Mouse (Mus musculus) intestine, embryonic 14.5 days (tissue): ENCODE results near the gene Tmem217. TPM values are rescaled to one million over a fixed set of nuclear protein-coding genes. Genes with fewer than 3 reads are reported as not detected.
A peak's percentile ranks its signal among the peaks of the same experiment; 100 is the strongest.

Experiments used
- ATAC-seq: fragments of 200-750 bp; cut with Nextera tagmentation; replicated peaks from 2 replicates; pipeline ENCODE4 v1.8.0; 2017; ENCODE audit warnings: low read depth, moderate number of reproducible peaks, moderate TSS enrichment, moderate library complexity; ENCODE audit not compliant: low FRiP score, low TSS enrichment
- DNase-seq: peaks from one replicate; pipeline ENCODE4 v3.0.0-alpha.2; 2018; ENCODE audit warnings: low spot score
- H3K27ac ChIP-seq: fragments of 300-500 bp; sonication (generic); 2 replicates; pipeline ENCODE4 v1.5.1; 2014; ENCODE audit warnings: low read depth, mild to moderate bottlenecking, control low read depth
- H3K27me3 ChIP-seq: fragments of 300-500 bp; sonication (generic); replicated peaks from 2 replicates; pipeline ENCODE4 v1.6.1; 2014; ENCODE audit warnings: low read length, control low read depth; ENCODE audit not compliant: control insufficient read depth, insufficient read depth
- H3K36me3 ChIP-seq: fragments of 300-500 bp; sonication (generic); 2 replicates; pipeline ENCODE4 v1.6.1; 2014; ENCODE audit warnings: low read length, control low read depth; ENCODE audit not compliant: control insufficient read depth, insufficient read depth
- H3K4me1 ChIP-seq: fragments of 300-500 bp; sonication (generic); replicated peaks from 2 replicates; pipeline ENCODE4 v1.6.1; 2014; ENCODE audit warnings: low read length, control low read depth, mixed read lengths; ENCODE audit not compliant: control insufficient read depth, insufficient read depth
- H3K4me2 ChIP-seq: fragments of 300-500 bp; sonication (generic); 2 replicates; pipeline ENCODE4 v1.6.1; 2014; ENCODE audit warnings: low read length
- H3K4me3 ChIP-seq: fragments of 300-500 bp; sonication (generic); 2 replicates; pipeline ENCODE4 v1.5.1; 2014; ENCODE audit warnings: low read depth, low read length, control low read depth, mixed read lengths
- H3K9ac ChIP-seq: fragments of 300-500 bp; sonication (generic); 2 replicates; pipeline ENCODE4 v1.6.1; 2014; ENCODE audit warnings: mild to moderate bottlenecking, low read length
- H3K9me3 ChIP-seq: fragments of 300-500 bp; sonication (generic); 2 replicates; pipeline ENCODE4 v1.6.1; 2016; ENCODE audit warnings: low read length, control low read depth; ENCODE audit not compliant: control insufficient read depth
- WGBS: fragments of 180-500 bp; shearing (Covaris S2); extraction: QIAGEN DNeasy Blood & Tissue Kit; methylation state at CpG from one replicate; pipeline ENCODE4 v1.1.7; 2014; 5-methylcytosine and 5-hydroxymethylcytosine counted together
- polyA plus RNA-seq: library from polyadenylated mRNA; unstranded; fragments of >200 nt; fragmentation: Nextera tagmentation; extraction: Ambion mirVana; gene quantifications from 2 replicates; pipeline ENCODE4 v1.2.1, GENCODE M21; 2014

The Tmem217 gene
- polyA plus RNA-seq, 1 experiment from 2014 or later: 0.39 TPM

DNA sequence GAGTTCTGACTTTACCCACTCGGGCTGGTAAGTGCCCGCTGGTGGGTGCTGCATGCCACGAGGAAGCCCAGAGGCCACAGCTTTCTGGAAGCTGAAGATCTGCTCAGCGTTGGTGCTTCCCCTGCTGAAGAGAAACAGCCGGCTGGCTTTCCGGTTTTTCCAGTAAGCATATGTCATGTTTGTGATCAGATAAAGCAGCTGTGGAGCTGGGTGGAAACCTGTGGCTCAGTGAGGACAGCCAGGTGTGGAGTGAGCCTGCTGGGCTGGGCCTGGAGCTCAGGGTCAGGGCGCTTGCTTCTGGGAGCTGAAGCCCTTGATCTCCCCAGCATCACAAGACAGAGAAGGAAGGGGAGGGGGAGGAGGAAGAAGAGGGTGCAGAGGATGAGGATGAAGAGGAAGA is 4.7 kb upstream of the Tmem217 start:
- ATAC-seq (peak; percentile 66), DNase-seq (peak; percentile 58)
- Histone ChIP-seq H3K27me3 (no peaks in the 10 kb centered on the region), H3K4me3 (no peak overlapping the region), H3K27ac (peak overlapping the region; percentile 48; the same call in 1 of the 2 replicates), H3K4me1 (peaks cover 14% of the 10 kb centered on the region), H3K4me2 (no peak overlapping the region), H3K9ac (no peak overlapping the region), H3K36me3 (peaks cover 3% of the 10 kb centered on the region; the same call in 1 of the 2 replicates), H3K9me3 (no peaks in the 10 kb centered on the region)
- WGBS: 51% methylated on average over 7 of the region's 7 CpGs

DNA sequence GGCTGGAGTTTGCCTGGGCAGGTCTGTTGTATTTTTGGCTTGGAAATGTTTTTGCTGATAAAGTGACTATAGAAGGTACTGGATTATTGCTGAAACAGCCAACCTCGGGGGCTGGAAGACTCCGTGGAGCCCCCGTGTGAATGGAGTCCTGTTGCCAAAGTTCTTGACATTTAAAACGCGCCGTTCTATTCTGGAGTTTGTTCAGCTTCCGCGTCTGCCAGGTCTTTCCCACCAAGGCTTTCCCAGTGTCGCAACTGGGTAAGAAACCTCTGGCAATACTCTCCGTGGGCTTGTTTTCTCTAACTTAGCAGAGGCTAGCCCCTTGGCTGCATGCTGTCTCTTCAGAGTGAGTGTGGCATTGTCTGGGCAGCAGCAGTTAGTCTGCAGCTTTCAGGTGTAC is 4.3 kb upstream of the Tmem217 start:
- ATAC-seq: 0 out of 2 replicates have a peak, but pooled peaks have one; percentile 18

DNA sequence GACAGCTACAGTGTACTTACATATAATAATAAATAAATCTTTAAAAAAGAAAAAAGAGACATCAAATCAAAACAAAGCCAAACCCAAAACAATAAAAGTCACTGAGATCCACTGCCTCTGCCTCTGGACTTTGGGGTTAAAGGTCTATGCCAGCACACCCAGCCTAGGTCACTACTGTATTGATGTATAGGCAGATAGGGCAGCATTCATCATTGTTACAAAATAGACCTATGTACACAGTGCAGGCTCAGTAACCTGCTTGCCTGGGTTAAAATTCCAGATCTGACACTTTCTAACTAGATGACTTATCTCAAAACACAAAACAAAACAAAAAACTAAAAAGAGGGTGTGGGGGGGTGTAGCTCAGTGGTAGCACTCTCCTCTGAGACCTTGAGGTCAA is 2.0 kb upstream of the Tmem217 start:
- Histone ChIP-seq H3K36me3 (no peaks in the 10 kb centered on the region), H3K4me3 (no peak overlapping the region), H3K4me1 (peaks cover 27% of the 10 kb centered on the region), H3K27me3 (no peaks in the 10 kb centered on the region), H3K27ac (no peak overlapping the region), H3K4me2 (no peak overlapping the region), H3K9me3 (no peaks in the 10 kb centered on the region), H3K9ac (no peak overlapping the region)
- DNase-seq (no peak), ATAC-seq (no peak)

More for the DNA sequence above, 4.3 kb upstream of the Tmem217 start:
- Histone ChIP-seq H3K4me2 (no peak overlapping the region), H3K9me3 (no peaks in the 10 kb centered on the region), H3K27me3 (no peaks in the 10 kb centered on the region), H3K27ac (peak overlapping the region; percentile 48; the same call in 1 of the 2 replicates), H3K4me3 (no peak overlapping the region), H3K9ac (no peak overlapping the region), H3K4me1 (peaks cover 14% of the 10 kb centered on the region), H3K36me3 (peaks cover 3% of the 10 kb centered on the region; the same call in 1 of the 2 replicates)
- 81% methylated on average over 10 of the region's 10 CpGs for WGBS
- DNase-seq: no peak

DNA sequence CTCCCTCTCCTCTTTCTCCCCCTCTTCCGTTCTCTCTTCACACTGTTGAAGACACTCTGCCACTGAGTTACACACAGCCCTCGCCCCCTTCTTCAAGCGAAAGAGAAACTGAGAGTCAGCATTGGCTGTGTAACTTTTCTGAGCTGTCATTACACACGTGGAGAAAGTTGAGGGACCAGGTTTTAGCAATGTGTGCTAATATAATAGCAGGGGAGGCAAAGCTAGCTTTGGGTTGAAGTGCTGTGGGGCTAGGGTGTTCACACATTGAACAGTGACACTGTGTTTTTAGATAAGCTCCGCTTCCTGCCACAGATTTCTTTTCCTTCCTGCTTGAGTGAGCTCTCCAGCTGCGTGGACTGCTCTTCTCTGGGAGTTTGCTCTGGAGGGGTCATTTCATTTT is 1.2 kb downstream of the Tmem217 start:
- peaks cover 12% of the 10 kb centered on the region for H3K4me1 ChIP-seq
- no peaks in the 10 kb centered on the region for H3K36me3 ChIP-seq
- no peak for DNase-seq
- H3K4me2 ChIP-seq: peak overlapping the region; percentile 78
- H3K27me3 ChIP-seq: no peaks in the 10 kb centered on the region
- no peak overlapping the region for H3K27ac ChIP-seq
- H3K9ac ChIP-seq: no peak overlapping the region
- no peaks in the 10 kb centered on the region for H3K9me3 ChIP-seq
- ATAC-seq: no peak
- H3K4me3 ChIP-seq: no peak overlapping the region
- 57% methylated on average over 6 of the region's 6 CpGs for WGBS

DNA sequence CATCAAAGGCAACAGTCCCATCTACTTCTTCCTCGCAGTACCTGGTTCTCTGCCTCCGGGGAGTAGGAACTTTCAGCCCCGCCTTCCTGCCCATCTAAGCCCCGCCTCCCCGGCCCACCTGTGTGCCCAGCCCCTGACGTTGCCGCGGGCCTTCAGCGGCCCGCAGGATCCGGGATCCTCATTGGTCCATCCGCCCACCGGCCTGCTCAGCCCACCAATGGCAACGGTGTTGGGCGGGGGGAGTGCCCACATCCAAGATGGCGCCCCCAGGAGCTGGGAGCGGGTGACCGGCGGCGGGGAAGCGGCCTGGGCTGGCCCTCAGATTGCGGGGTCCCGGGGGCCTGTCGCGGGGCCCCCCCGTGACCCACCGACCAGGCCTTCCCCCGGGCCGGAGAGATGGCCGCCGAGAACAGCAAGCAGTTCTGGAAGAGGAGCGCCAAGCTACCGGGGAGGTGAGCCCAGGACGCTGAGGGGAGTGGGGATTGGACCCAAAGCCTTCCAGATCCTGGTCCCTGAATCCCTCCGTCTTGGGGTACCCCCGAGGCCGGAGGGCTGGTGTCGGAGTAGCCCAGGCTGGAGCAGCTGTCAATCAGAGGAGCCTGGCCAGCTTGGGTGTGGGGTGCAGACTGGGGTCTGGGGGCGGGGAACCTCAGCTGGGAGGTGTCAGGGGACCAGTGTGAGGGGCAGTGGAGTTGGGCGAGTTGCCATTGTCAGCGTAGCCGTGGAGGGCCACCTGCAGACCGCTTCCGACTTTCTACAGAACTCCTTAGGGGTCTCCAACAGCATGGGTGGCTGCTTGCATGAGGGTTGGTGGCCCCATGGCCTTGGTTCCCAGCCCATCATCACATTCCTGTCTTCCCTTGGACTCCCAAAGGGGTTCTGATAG is 2.4 kb downstream of the Tmem217 start, which contains the start of the genes Gm17657 and Tbc1d22b:
TSS of gene Gm17657 (minus strand) at position 96 of the 886 bp plus-strand sequence.
TSS of gene Tbc1d22b (plus strand) at position 243 of the 886 bp plus-strand sequence.
- Histone ChIP-seq H3K9me3 (no peaks in the 10 kb centered on the region), H3K27ac (0 out of 2 replicates have a peak within 1 kb of the TSS, but pooled peaks have one; percentile 38), H3K4me3 (peak within 1 kb of the TSS; percentile 99), H3K27me3 (no peaks in the 10 kb centered on the region), H3K36me3 (no peaks in the 10 kb centered on the region), H3K9ac (peak within 1 kb of the TSS; percentile 86), H3K4me2 (peak within 1 kb of the TSS; percentile 78), H3K4me1 (peaks cover 12% of the 10 kb centered on the region)
- DNase-seq (peak; percentile 89), ATAC-seq (peak; percentile 98)
- WGBS: under 1% methylated on average over 44 of the region's 44 CpGs

DNA sequence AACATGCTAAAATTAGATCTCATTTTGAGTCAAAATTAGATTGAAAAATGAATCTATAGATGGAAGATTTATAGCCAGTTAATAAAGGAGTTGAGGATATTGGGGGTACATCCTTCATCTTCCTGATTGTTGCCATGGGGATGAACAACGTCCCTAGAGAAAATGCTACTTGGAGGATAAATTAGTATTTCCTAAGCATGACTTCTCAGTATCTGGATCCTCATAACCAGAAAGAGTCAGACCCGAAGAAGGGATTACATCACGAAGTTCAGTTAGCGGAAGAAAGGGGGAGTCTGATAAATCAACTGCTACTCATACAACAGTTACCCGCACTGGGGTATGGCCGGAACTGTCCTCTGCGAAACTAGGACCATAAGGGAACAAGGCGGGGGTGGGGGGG is 3.2 kb downstream of the Tmem217 start:
- no peaks in the 10 kb centered on the region for H3K36me3 ChIP-seq
- no peak overlapping the region for H3K9ac ChIP-seq
- H3K9me3 ChIP-seq: no peaks in the 10 kb centered on the region
- no peaks in the 10 kb centered on the region for H3K27me3 ChIP-seq
- H3K4me1 ChIP-seq: peaks cover 12% of the 10 kb centered on the region
- H3K27ac ChIP-seq: no peak overlapping the region
- no peak overlapping the region for H3K4me3 ChIP-seq
- ATAC-seq: peak; percentile 44
- WGBS: 55% methylated on average over 8 of the region's 8 CpGs
- H3K4me2 ChIP-seq: peak overlapping the region; percentile 78
- no peak for DNase-seq

DNA sequence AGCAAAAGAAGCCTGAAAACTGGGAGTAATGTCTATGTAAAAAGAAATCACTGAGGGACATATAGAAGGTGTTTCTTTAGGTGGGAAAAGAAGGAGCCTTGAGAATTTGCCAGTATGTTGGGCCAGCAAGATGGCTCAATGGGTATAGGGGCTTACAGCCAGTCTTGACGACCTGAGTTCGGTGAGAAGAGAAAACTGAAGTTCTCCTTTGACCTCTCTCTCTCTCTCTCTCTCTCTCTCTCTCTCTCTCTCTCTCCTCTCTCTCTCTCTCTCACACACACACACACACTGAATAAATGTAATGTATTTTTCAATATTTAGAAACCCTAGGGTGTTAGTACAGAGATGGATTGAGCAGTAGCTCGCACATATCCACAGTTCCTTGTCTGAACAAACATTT is 3.7 kb downstream of the Tmem217 start:
- Histone ChIP-seq H3K27me3 (no peaks in the 10 kb centered on the region), H3K36me3 (no peaks in the 10 kb centered on the region), H3K4me1 (peaks cover 12% of the 10 kb centered on the region), H3K4me2 (no peak overlapping the region), H3K27ac (no peak overlapping the region), H3K9me3 (no peaks in the 10 kb centered on the region), H3K4me3 (no peak overlapping the region), H3K9ac (no peak overlapping the region)
- WGBS: 69% methylated on average over 3 of the region's 3 CpGs
- ATAC-seq (no peak), DNase-seq (no peak)

DNA sequence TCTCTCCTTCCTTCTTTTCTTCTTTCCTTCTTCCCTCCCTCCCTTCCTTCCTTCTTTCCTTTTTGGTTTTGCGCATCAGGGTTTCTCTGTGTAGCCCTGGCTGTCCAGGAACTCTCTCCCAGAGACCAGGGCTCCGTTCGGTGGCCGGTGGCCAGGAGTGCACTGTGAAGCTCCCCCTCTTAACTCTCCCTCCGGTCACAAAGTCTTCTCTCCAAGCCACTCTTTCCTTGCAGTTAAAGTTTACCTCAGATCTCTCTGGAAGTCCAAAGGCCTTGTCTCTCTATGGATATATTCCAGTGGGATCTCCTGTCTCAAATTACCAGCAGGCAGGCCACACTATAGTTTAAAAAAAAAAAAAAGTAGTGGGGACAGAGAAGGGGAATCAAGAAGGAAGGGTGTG is 6.9 kb downstream of the Tmem217 start:
- Histone ChIP-seq H3K4me1 (peaks cover 1% of the 10 kb centered on the region; the same call in 1 of the 2 replicates), H3K27ac (no peak overlapping the region), H3K36me3 (no peaks in the 10 kb centered on the region), H3K9me3 (no peaks in the 10 kb centered on the region), H3K27me3 (no peaks in the 10 kb centered on the region), H3K4me2 (no peak overlapping the region), H3K4me3 (no peak overlapping the region), H3K9ac (no peak overlapping the region)
- DNase-seq (no peak), ATAC-seq (no peak)
- 87% methylated on average over 5 of the region's 5 CpGs for WGBS
